Mouse (Mus musculus): ENCODE results near the gene Spryd4. TPM values are rescaled to one million over a fixed set of nuclear protein-coding genes. Genes with fewer than 3 reads are reported as not detected.

The Spryd4 gene
- polyA plus RNA-seq, 1 experiment from 2014 or later, result 54.0 TPM

- ATAC-seq, result no peak
- Histone ChIP-seq H3K36me3 (replicated peaks; ENCODE audit: insufficient read depth, low read length) (peaks cover 18% of the 10 kb centered on the region), H3K4me2 (ENCODE audit: low read depth, low read length) (peak overlapping the region; percentile 79), H3K9me3 (ENCODE audit: low read length) (no peaks in the 10 kb centered on the region), H3K9ac (replicated peaks) (peak overlapping the region; percentile 63), H3K27ac (ENCODE audit: low read depth) (0 out of 2 replicates have a peak overlapping the region, but pooled peaks have one; percentile 83), H3K27me3 (ENCODE audit: insufficient read depth, low read length) (no peaks in the 10 kb centered on the region), H3K4me1 (ENCODE audit: insufficient read depth) (peaks cover 24% of the 10 kb centered on the region), H3K4me3 (ENCODE audit: low read depth, low read length) (peak overlapping the region; percentile 68; the same call in 1 of the 2 replicates)
- no peak for DNase-seq
- WGBS (ENCODE audit: insufficient replicate concordance), result 75% methylated on average over 2 of the region's 2 CpGs
- TF ChIP-seq EP300 (IDR thresholded peaks at IDR 0.05; ENCODE audit: low read depth) (no peak), CTCF (IDR thresholded peaks at IDR 0.05; ENCODE audit: low read depth) (no peak)
These were observed 1.5 kb downstream of the Spryd4 start for GRCm38 (mm10) chr10:128210131-128210530.

- H3K9me3 ChIP-seq (ENCODE audit: low read length), result no peaks in the 10 kb centered on the region
- H3K27ac ChIP-seq (ENCODE audit: low read depth), result no peak overlapping the region
- DNase-seq, result no peak
- H3K4me3 ChIP-seq (ENCODE audit: low read depth, low read length), result no peak overlapping the region
- ATAC-seq, result no peak
- WGBS (ENCODE audit: insufficient replicate concordance), result 89% methylated on average over 11 of the region's 11 CpGs
- no peak overlapping the region for H3K4me2 ChIP-seq (ENCODE audit: low read depth, low read length)
- TF ChIP-seq CTCF (IDR thresholded peaks at IDR 0.05; ENCODE audit: low read depth) (no peak), EP300 (IDR thresholded peaks at IDR 0.05; ENCODE audit: low read depth) (no peak)
- H3K36me3 ChIP-seq (replicated peaks; ENCODE audit: insufficient read depth, low read length), result peaks cover 18% of the 10 kb centered on the region
- peaks cover 29% of the 10 kb centered on the region for H3K4me1 ChIP-seq (ENCODE audit: insufficient read depth)
- no peaks in the 10 kb centered on the region for H3K27me3 ChIP-seq (ENCODE audit: insufficient read depth, low read length)
- H3K9ac ChIP-seq (replicated peaks), result no peak overlapping the region
These were observed 2.1 kb downstream of the Spryd4 start for GRCm38 (mm10) chr10:128209311-128210009.

- H3K4me1 ChIP-seq (ENCODE audit: insufficient read depth), result peaks cover 32% of the 10 kb centered on the region
- ATAC-seq (no peak), DNase-seq (no peak)
- no peak overlapping the region for H3K9ac ChIP-seq (replicated peaks)
- peaks cover 18% of the 10 kb centered on the region for H3K36me3 ChIP-seq (replicated peaks; ENCODE audit: insufficient read depth, low read length)
- TF ChIP-seq EP300 (IDR thresholded peaks at IDR 0.05; ENCODE audit: low read depth) (no peak), CTCF (IDR thresholded peaks at IDR 0.05; ENCODE audit: low read depth) (no peak)
- no peak overlapping the region for H3K4me3 ChIP-seq (ENCODE audit: low read depth, low read length)
- WGBS (ENCODE audit: insufficient replicate concordance), result 90% methylated on average over 10 of the region's 10 CpGs
- H3K9me3 ChIP-seq (ENCODE audit: low read length), result no peaks in the 10 kb centered on the region
- no peak overlapping the region for H3K4me2 ChIP-seq (ENCODE audit: low read depth, low read length)
- no peaks in the 10 kb centered on the region for H3K27me3 ChIP-seq (ENCODE audit: insufficient read depth, low read length)
- no peak overlapping the region for H3K27ac ChIP-seq (ENCODE audit: low read depth)
These were observed 3.3 kb downstream of the Spryd4 start for GRCm38 (mm10) chr10:128208326-128208725.

- no peaks in the 10 kb centered on the region for H3K27me3 ChIP-seq (ENCODE audit: insufficient read depth, low read length)
- 84% methylated on average over 15 of the region's 15 CpGs for WGBS (ENCODE audit: insufficient replicate concordance)
- no peak for TF ChIP-seq CTCF (IDR thresholded peaks at IDR 0.05; ENCODE audit: low read depth)
- no peak for TF ChIP-seq EP300 (IDR thresholded peaks at IDR 0.05; ENCODE audit: low read depth)
- peak overlapping the region; percentile 41 for H3K27ac ChIP-seq (ENCODE audit: low read depth)
- DNase-seq, result no peak
- peaks cover 11% of the 10 kb centered on the region for H3K4me1 ChIP-seq (ENCODE audit: insufficient read depth)
- H3K4me2 ChIP-seq (ENCODE audit: low read depth, low read length), result no peak overlapping the region
- H3K9me3 ChIP-seq (ENCODE audit: low read length), result no peaks in the 10 kb centered on the region
- H3K4me3 ChIP-seq (ENCODE audit: low read depth, low read length), result no peak overlapping the region
- H3K36me3 ChIP-seq (replicated peaks; ENCODE audit: insufficient read depth, low read length), result peaks cover 14% of the 10 kb centered on the region
- no peak overlapping the region for H3K9ac ChIP-seq (replicated peaks)
- no peak for ATAC-seq
These were observed 6.7 kb downstream of the Spryd4 start for GRCm38 (mm10) chr10:128204941-128205340.

GRCm38 (mm10) chr10:128201856-128202255 is 9.8 kb downstream of the Spryd4 start:
- Histone ChIP-seq H3K4me1 (ENCODE audit: insufficient read depth) (peaks cover 14% of the 10 kb centered on the region), H3K9ac (replicated peaks) (no peak overlapping the region), H3K27ac (ENCODE audit: low read depth) (peak overlapping the region; percentile 85), H3K4me2 (ENCODE audit: low read depth, low read length) (no peak overlapping the region), H3K9me3 (ENCODE audit: low read length) (no peaks in the 10 kb centered on the region), H3K36me3 (replicated peaks; ENCODE audit: insufficient read depth, low read length) (peaks cover 5% of the 10 kb centered on the region; the same call in 1 of the 2 replicates), H3K4me3 (ENCODE audit: low read depth, low read length) (no peak overlapping the region), H3K27me3 (ENCODE audit: insufficient read depth, low read length) (peaks cover 4% of the 10 kb centered on the region; the same call in 1 of the 2 replicates)
- 45% methylated on average over 6 of the region's 6 CpGs for WGBS (ENCODE audit: insufficient replicate concordance)
- ATAC-seq (peak; percentile 94), DNase-seq (peak; percentile 73)
- no peak for TF ChIP-seq CTCF (IDR thresholded peaks at IDR 0.05; ENCODE audit: low read depth)
- TF ChIP-seq EP300 (IDR thresholded peaks at IDR 0.05; ENCODE audit: low read depth), result peak; percentile 91

- peak overlapping the region; percentile 75 for H3K9ac ChIP-seq (replicated peaks)
- H3K9me3 ChIP-seq (ENCODE audit: low read length), result no peaks in the 10 kb centered on the region
- no peaks in the 10 kb centered on the region for H3K36me3 ChIP-seq (replicated peaks; ENCODE audit: insufficient read depth, low read length)
- H3K4me3 ChIP-seq (ENCODE audit: low read depth, low read length), result peak overlapping the region; percentile 62
- WGBS (ENCODE audit: insufficient replicate concordance), result 3% methylated on average over 62 of the region's 79 CpGs
- peak overlapping the region; percentile 95 for H3K4me2 ChIP-seq (ENCODE audit: low read depth, low read length)
- DNase-seq (peak; percentile 45), ATAC-seq (peak; percentile 24)
- H3K27me3 ChIP-seq (ENCODE audit: insufficient read depth, low read length), result peaks cover 22% of the 10 kb centered on the region
- peaks cover 8% of the 10 kb centered on the region for H3K4me1 ChIP-seq (ENCODE audit: insufficient read depth)
- H3K27ac ChIP-seq (ENCODE audit: low read depth), result peak overlapping the region; percentile 87
- TF ChIP-seq EP300 (IDR thresholded peaks at IDR 0.05; ENCODE audit: low read depth), result no peak
- no peak for TF ChIP-seq CTCF (IDR thresholded peaks at IDR 0.05; ENCODE audit: low read depth)
These were observed 16.8 kb downstream of the Spryd4 start for GRCm38 (mm10) chr10:128194551-128195461.
